Mouse (Mus musculus): ENCODE measurements around the gene Cyp3a57. TPM values are rescaled to one million over a fixed set of nuclear protein-coding genes. Genes with fewer than 3 reads are reported as not detected.
"Not testable (repeated sequence)": the region's sequence is repeated elsewhere in the genome, so short reads cannot be mapped to it uniquely, and the experiment has no call there.

The Cyp3a57 gene
- polyA plus RNA-seq (2016; fragmentation: Nextera tagmentation; extraction: Ambion mirVana) = not detected in 2 replicates

- Histone ChIP-seq H3K4me3 (no peak within 1 kb of the TSS), H3K9me3 (replicated peaks) (peaks cover 50% of the 10 kb centered on the region), H3K27me3 (ENCODE audit: low read depth, poor library complexity, severe bottlenecking) (no peaks in the 10 kb centered on the region), H3K36me3 (no peaks in the 10 kb centered on the region), H3K27ac (replicated peaks) (no peak within 1 kb of the TSS), H3K4me1 (no peaks in the 10 kb centered on the region)
- no peak for DNase-seq (ENCODE audit: low spot score)
- WGBS = 72% methylated on average over 1 of the region's 1 CpGs
Observed at GRCm38 (mm10) chr5:145344941-145345340, at the start of gene Cyp3a57. Gene Cyp3a57 (plus strand): TSS chr5:145345279.

- Histone ChIP-seq H3K27me3 (ENCODE audit: low read depth, poor library complexity, severe bottlenecking) (no peaks in the 10 kb centered on the region), H3K9me3 (replicated peaks) (no peaks in the 10 kb centered on the region)
- no peak for DNase-seq (ENCODE audit: low spot score)
Observed at GRCm38 (mm10) chr5:145300469-145300868, 44.6 kb upstream of the Cyp3a57 start.

GRCm38 (mm10) chr5:145301796-145302195, 43.3 kb upstream of the Cyp3a57 start:
- H3K4me3 ChIP-seq; H3K27ac ChIP-seq (replicated peaks); H3K36me3 ChIP-seq; H3K27me3 ChIP-seq (ENCODE audit: low read depth, poor library complexity, severe bottlenecking); H3K9me3 ChIP-seq (replicated peaks); H3K4me1 ChIP-seq; DNase-seq (ENCODE audit: low spot score): not testable (repeated sequence)
- WGBS = 73% methylated on average over 4 of the region's 4 CpGs

More at GRCm38 (mm10) chr5:145300469-145300868, 44.6 kb upstream of the Cyp3a57 start:
- Histone ChIP-seq H3K36me3 (no peaks in the 10 kb centered on the region), H3K27ac (replicated peaks) (no peak overlapping the region), H3K4me1 (no peaks in the 10 kb centered on the region), H3K4me3 (no peak overlapping the region)

GRCm38 (mm10) chr5:145302424-145302823, 42.7 kb upstream of the Cyp3a57 start:
- 77% methylated on average over 1 of the region's 1 CpGs for WGBS
- Histone ChIP-seq H3K4me1 (no peaks in the 10 kb centered on the region), H3K4me3 (no peak overlapping the region), H3K27ac (replicated peaks) (no peak overlapping the region), H3K36me3 (no peaks in the 10 kb centered on the region), H3K9me3 (replicated peaks) (no peaks in the 10 kb centered on the region), H3K27me3 (ENCODE audit: low read depth, poor library complexity, severe bottlenecking) (no peaks in the 10 kb centered on the region)
- no peak for DNase-seq (ENCODE audit: low spot score)

GRCm38 (mm10) chr5:145306953-145307352, 38.1 kb upstream of the Cyp3a57 start:
- not testable (repeated sequence) for H3K9me3 ChIP-seq (replicated peaks)
- WGBS = 92% methylated on average over 4 of the region's 4 CpGs

GRCm38 (mm10) chr5:145307811-145308210, 37.3 kb upstream of the Cyp3a57 start:
- not testable (repeated sequence) for H3K4me3 ChIP-seq; H3K4me1 ChIP-seq; H3K27ac ChIP-seq (replicated peaks); H3K36me3 ChIP-seq; H3K9me3 ChIP-seq (replicated peaks); DNase-seq (ENCODE audit: low spot score); H3K27me3 ChIP-seq (ENCODE audit: low read depth, poor library complexity, severe bottlenecking)
- 80% methylated on average over 3 of the region's 3 CpGs for WGBS

More at GRCm38 (mm10) chr5:145306953-145307352, 38.1 kb upstream of the Cyp3a57 start:
- not testable (repeated sequence) for H3K4me1 ChIP-seq; H3K27me3 ChIP-seq (ENCODE audit: low read depth, poor library complexity, severe bottlenecking); H3K4me3 ChIP-seq; H3K27ac ChIP-seq (replicated peaks); DNase-seq (ENCODE audit: low spot score); H3K36me3 ChIP-seq

- no peak for DNase-seq (ENCODE audit: low spot score)
- no peaks in the 10 kb centered on the region for H3K36me3 ChIP-seq
- H3K27ac ChIP-seq (replicated peaks) = no peak overlapping the region
- H3K27me3 ChIP-seq (ENCODE audit: low read depth, poor library complexity, severe bottlenecking) = no peaks in the 10 kb centered on the region
- H3K9me3 ChIP-seq (replicated peaks) = peaks cover 36% of the 10 kb centered on the region
- no peaks in the 10 kb centered on the region for H3K4me1 ChIP-seq
- H3K4me3 ChIP-seq = no peak overlapping the region
Observed at GRCm38 (mm10) chr5:145313845-145314244, 31.2 kb upstream of the Cyp3a57 start.

GRCm38 (mm10) chr5:145317141-145317540, 27.9 kb upstream of the Cyp3a57 start:
- no peaks in the 10 kb centered on the region for H3K27me3 ChIP-seq (ENCODE audit: low read depth, poor library complexity, severe bottlenecking)
- H3K36me3 ChIP-seq = no peaks in the 10 kb centered on the region
- H3K4me1 ChIP-seq = no peaks in the 10 kb centered on the region
- H3K27ac ChIP-seq (replicated peaks) = no peak overlapping the region
- DNase-seq (ENCODE audit: low spot score) = no peak
- H3K9me3 ChIP-seq (replicated peaks) = peaks cover 40% of the 10 kb centered on the region
- 95% methylated on average over 1 of the region's 1 CpGs for WGBS
- no peak overlapping the region for H3K4me3 ChIP-seq

- not testable (repeated sequence) for H3K27ac ChIP-seq (replicated peaks); H3K27me3 ChIP-seq (ENCODE audit: low read depth, poor library complexity, severe bottlenecking); DNase-seq (ENCODE audit: low spot score); H3K36me3 ChIP-seq; H3K4me1 ChIP-seq; H3K4me3 ChIP-seq
- H3K9me3 ChIP-seq (replicated peaks) = peaks cover 31% of the 10 kb centered on the region
Observed at GRCm38 (mm10) chr5:145338756-145339155, 6.3 kb upstream of the Cyp3a57 start.

GRCm38 (mm10) chr5:145349697-145350096, 4.6 kb downstream of the Cyp3a57 start:
- Histone ChIP-seq H3K27me3 (ENCODE audit: low read depth, poor library complexity, severe bottlenecking) (no peaks in the 10 kb centered on the region), H3K27ac (replicated peaks) (no peak overlapping the region), H3K4me3 (no peak overlapping the region), H3K36me3 (no peaks in the 10 kb centered on the region), H3K9me3 (replicated peaks) (peaks cover 43% of the 10 kb centered on the region; the same call in 1 of the 2 replicates), H3K4me1 (no peaks in the 10 kb centered on the region)
- DNase-seq (ENCODE audit: low spot score) = no peak

- no peak for DNase-seq (ENCODE audit: low spot score)
- Histone ChIP-seq H3K36me3 (no peaks in the 10 kb centered on the region), H3K27ac (replicated peaks) (no peak overlapping the region), H3K4me1 (no peaks in the 10 kb centered on the region), H3K9me3 (replicated peaks) (peaks cover 28% of the 10 kb centered on the region; the same call in 1 of the 2 replicates), H3K27me3 (ENCODE audit: low read depth, poor library complexity, severe bottlenecking) (no peaks in the 10 kb centered on the region), H3K4me3 (no peak overlapping the region)
- 83% methylated on average over 1 of the region's 1 CpGs for WGBS
Observed at GRCm38 (mm10) chr5:145353081-145353480, 8.0 kb downstream of the Cyp3a57 start.

GRCm38 (mm10) chr5:145415416-145415815, 70.3 kb downstream of the Cyp3a57 start:
- H3K4me3 ChIP-seq; H3K36me3 ChIP-seq; H3K27ac ChIP-seq (replicated peaks); DNase-seq (ENCODE audit: low spot score); H3K4me1 ChIP-seq; H3K27me3 ChIP-seq (ENCODE audit: low read depth, poor library complexity, severe bottlenecking): not testable (repeated sequence)
- peaks cover 60% of the 10 kb centered on the region for H3K9me3 ChIP-seq (replicated peaks)
- 85% methylated on average over 9 of the region's 9 CpGs for WGBS

GRCm38 (mm10) chr5:145422287-145422686, 77.2 kb downstream of the Cyp3a57 start:
- 63% methylated on average over 1 of the region's 1 CpGs for WGBS
- no peak for DNase-seq (ENCODE audit: low spot score)
- no peak overlapping the region for H3K27ac ChIP-seq (replicated peaks)
- H3K4me3 ChIP-seq = no peak overlapping the region
- peaks cover 35% of the 10 kb centered on the region for H3K9me3 ChIP-seq (replicated peaks)
- H3K27me3 ChIP-seq (ENCODE audit: low read depth, poor library complexity, severe bottlenecking) = no peaks in the 10 kb centered on the region
- H3K36me3 ChIP-seq = no peaks in the 10 kb centered on the region
- H3K4me1 ChIP-seq = no peaks in the 10 kb centered on the region

GRCm38 (mm10) chr5:145431004-145431403, 85.9 kb downstream of the Cyp3a57 start:
- H3K4me3 ChIP-seq = no peak overlapping the region
- no peaks in the 10 kb centered on the region for H3K27me3 ChIP-seq (ENCODE audit: low read depth, poor library complexity, severe bottlenecking)
- no peaks in the 10 kb centered on the region for H3K36me3 ChIP-seq
- no peaks in the 10 kb centered on the region for H3K4me1 ChIP-seq
- H3K27ac ChIP-seq (replicated peaks) = no peak overlapping the region
- H3K9me3 ChIP-seq (replicated peaks) = peaks cover 53% of the 10 kb centered on the region
- DNase-seq (ENCODE audit: low spot score) = no peak
